10 mouse cellular contexts compared by ENCODE assay signal in the genomic region with DNA sequence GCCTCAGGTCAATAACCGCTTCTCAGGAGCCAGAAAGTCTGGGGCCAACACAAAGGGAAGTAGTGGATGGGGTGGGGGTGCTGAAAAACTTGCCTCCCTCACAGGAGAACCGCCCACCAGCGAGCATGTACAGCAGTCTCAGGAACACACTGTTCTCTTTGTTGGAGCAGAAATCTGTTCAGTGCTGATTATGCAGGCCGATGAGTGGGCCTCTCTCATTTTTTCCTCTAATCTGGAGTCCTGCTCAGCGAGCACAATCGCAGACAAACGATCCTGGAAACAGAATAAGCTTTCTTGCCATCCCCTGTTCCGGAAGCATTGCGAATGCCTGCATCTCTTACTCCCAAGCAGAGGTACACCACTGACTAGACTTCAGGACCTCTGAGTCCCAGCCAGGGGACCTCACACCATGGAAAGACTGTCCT.
DNase-seq lines count a peak whose midpoint lies in the region; ATAC-seq and TF ChIP-seq lines count a peak whose summit lies in the region.
"Had no signal": no experiment of that assay in that cellular context is flagged by ENCODE, and none has a peak within 500 bp of the region (broad histone marks: within the 10 kb centered on the region; RNA-seq: fewer than 3 reads in every experiment).

No protein-coding gene starts in this region.

- intact Hi-C loops in left cerebral cortex, adult 2 months (cut with DNase I), result loop anchor here (2.0 kb wide), 1 partner anchor 111 kb away; no protein-coding TSS in a partner anchor

- no peak overlapping the region for H3K4me3 ChIP-seq in heart, embryonic 13.5 days
- H3K4me3 ChIP-seq in left cerebral cortex, adult 2 months, result peak overlapping the region; percentile 13
- H3K4me3 ChIP-seq in midbrain, postnatal 0 days (ENCODE audit: low read depth, low read length), result no peak overlapping the region
- H3K4me3 ChIP-seq: liver, embryonic 13.5 days had no signal

- no peak for ATAC-seq in heart, embryonic 13.5 days (ENCODE audit: extremely low read depth, insufficient number of reproducible peaks, low FRiP score, low TSS enrichment)
- ATAC-seq in midbrain, postnatal 0 days (ENCODE audit: low FRiP score), result peak; percentile 51; the same call in 1 of the 2 replicates
- ATAC-seq: Patski had no signal

- H3K27me3 ChIP-seq in heart, embryonic 13.5 days (replicated peaks), result no peaks in the 10 kb centered on the region; the same call in 1 of the 2 replicates
- H3K27me3 ChIP-seq in midbrain, postnatal 0 days (ENCODE audit: insufficient read depth, low read length), result no peaks in the 10 kb centered on the region
- H3K27me3 ChIP-seq: liver, embryonic 13.5 days; Patski had no signal

- H3K4me1 ChIP-seq in heart, embryonic 13.5 days, result peaks cover 34% of the 10 kb centered on the region
- peaks cover 9% of the 10 kb centered on the region; the same call in 1 of the 2 replicates for H3K4me1 ChIP-seq in midbrain, postnatal 0 days (ENCODE audit: insufficient read depth, low read length)

- no peak for TF ChIP-seq CTCF in left cerebral cortex, adult 2 months (IDR thresholded peaks at IDR 0.05)
- no peak for TF ChIP-seq CTCF in midbrain, postnatal 0 days (IDR thresholded peaks at IDR 0.05)

- 0 out of 2 replicates have a peak overlapping the region, but pooled peaks have one; percentile 13 for H3K4me2 ChIP-seq in heart, embryonic 13.5 days
- peak overlapping the region; percentile 9; the same call in 1 of the 2 replicates for H3K4me2 ChIP-seq in midbrain, postnatal 0 days (ENCODE audit: low read depth, low read length, poor library complexity, severe bottlenecking)
- H3K4me2 ChIP-seq: liver, embryonic 13.5 days had no signal

- no peak overlapping the region for H3K9ac ChIP-seq in heart, embryonic 13.5 days
- no peak overlapping the region; the same call in 1 of the 2 replicates for H3K9ac ChIP-seq in midbrain, postnatal 0 days (replicated peaks; ENCODE audit: low read length, poor library complexity, severe bottlenecking)
- H3K9ac ChIP-seq: liver, embryonic 13.5 days had no signal

- H3K36me3 ChIP-seq in heart, embryonic 13.5 days, result no peaks in the 10 kb centered on the region
- H3K36me3 ChIP-seq in midbrain, postnatal 0 days (ENCODE audit: insufficient read depth, low read length), result no peaks in the 10 kb centered on the region
- H3K36me3 ChIP-seq: liver, embryonic 13.5 days had no signal

- 32% methylated on average over 9 of the region's 9 CpGs for whole genome bisulfite sequencing in heart, embryonic 13.5 days
- WGBS in midbrain, postnatal 0 days, result 19% methylated on average over 9 of the region's 9 CpGs

- peak; percentile 27 to 69 for DNase-seq in lung, adult 18-20 months
- DNase-seq in lung, postnatal 14 days, result no peak
- DNase-seq in left cerebral cortex, adult 2 months (ENCODE audit: extremely low spot score in 1 of 2, low spot score in 2 of 2), result peak; percentile 68 to 80
- peak; percentile 36 for DNase-seq in midbrain, postnatal 0 days (ENCODE audit: low spot score)
- no peak for DNase-seq in spleen, postnatal 10 days (ENCODE audit: low spot score in 2 of 2)
- DNase-seq in kidney, adult 8-10 months, result no peak
- DNase-seq in cerebellum, postnatal 4 days (ENCODE audit: low spot score in 2 of 2), result no peak
- DNase-seq: liver, embryonic 13.5 days had no signal

- H3K27ac ChIP-seq in heart, embryonic 13.5 days (replicated peaks), result peak overlapping the region; percentile 73
- peak overlapping the region; percentile 92 for H3K27ac ChIP-seq in left cerebral cortex, adult 2 months
- no peak overlapping the region for H3K27ac ChIP-seq in midbrain, postnatal 0 days (ENCODE audit: low read depth, low read length)
- H3K27ac ChIP-seq: liver, embryonic 13.5 days had no signal

- H3K9me3 ChIP-seq in heart, embryonic 13.5 days, result no peaks in the 10 kb centered on the region
- no peaks in the 10 kb centered on the region for H3K9me3 ChIP-seq in midbrain, postnatal 0 days (ENCODE audit: low read length)
- H3K9me3 ChIP-seq: liver, embryonic 13.5 days had no signal

Comparison
In these comparisons a context has a peak if more than half of its experiments do, and no peak if none do; other contexts are left out.
1. DNase-seq: peak in lung, adult 18-20 months (2 of 2), left cerebral cortex, adult 2 months (2 of 2) and midbrain, postnatal 0 days (single experiment); none in lung, postnatal 14 days (single experiment), spleen, postnatal 10 days (0 of 2), kidney, adult 8-10 months (0 of 2) and cerebellum, postnatal 4 days (0 of 2).